Mouse (Mus musculus) lung, embryonic 16.5 days (tissue): Measurements from ENCODE around the gene 0610030E20Rik. TPM values are rescaled to one million over a fixed set of nuclear protein-coding genes. Genes with fewer than 3 reads are reported as not detected.

Source experiments
- ATAC-seq: fragments of 200-750 bp; cut with Nextera tagmentation; 2 replicates; pipeline ENCODE4 v1.8.0; 2017; ENCODE audit warnings: low read depth, mild to moderate bottlenecking, moderate library complexity
- H3K27ac ChIP-seq: fragments of 300-500 bp; sonication (generic); 2 replicates; pipeline ENCODE4 v1.5.1; 2014; ENCODE audit warnings: mild to moderate bottlenecking, control low read depth, low read length
- H3K27me3 ChIP-seq: fragments of 300-500 bp; sonication (generic); 2 replicates; pipeline ENCODE4 v1.6.1; 2014; ENCODE audit warnings: low read depth, low read length, mixed read lengths; ENCODE audit not compliant: control insufficient read depth, insufficient read depth
- H3K36me3 ChIP-seq: fragments of 300-500 bp; sonication (generic); 2 replicates; pipeline ENCODE4 v1.6.1; 2014; ENCODE audit warnings: low read length; ENCODE audit not compliant: control insufficient read depth, insufficient read depth
- H3K4me1 ChIP-seq: fragments of 300-500 bp; sonication (generic); replicated peaks from 2 replicates; pipeline ENCODE4 v1.6.1; 2014; ENCODE audit warnings: low read length, mixed read lengths; ENCODE audit not compliant: control insufficient read depth, insufficient read depth
- H3K4me2 ChIP-seq: fragments of 300-500 bp; sonication (generic); 2 replicates; pipeline ENCODE4 v1.6.1; 2014; ENCODE audit warnings: low read depth, low read length, control low read depth
- H3K4me3 ChIP-seq: fragments of 300-500 bp; sonication (generic); 2 replicates; pipeline ENCODE4 v1.5.1; 2014; ENCODE audit warnings: mild to moderate bottlenecking, low read length, control low read depth
- H3K9ac ChIP-seq: fragments of 300-500 bp; sonication (generic); 2 replicates; pipeline ENCODE4 v1.6.1; 2014; ENCODE audit warnings: low read length, control low read depth
- H3K9me3 ChIP-seq: fragments of 300-500 bp; sonication (generic); 2 replicates; pipeline ENCODE4 v1.6.1; 2016; ENCODE audit warnings: low read length; ENCODE audit not compliant: control insufficient read depth
- WGBS: fragments of 180-500 bp; shearing (Covaris S2); extraction: QIAGEN DNeasy Blood & Tissue Kit; methylation state at CpG from one replicate; pipeline ENCODE4 v1.1.7; 2014; 5-methylcytosine and 5-hydroxymethylcytosine counted together
- polyA plus RNA-seq: library from polyadenylated mRNA; unstranded; fragments of >200 nt; fragmentation: Nextera tagmentation; extraction: Ambion mirVana; gene quantifications from 2 replicates; pipeline ENCODE4 v1.2.1, GENCODE M21; 2015

Gene 0610030E20Rik
- polyA plus RNA-seq, 1 experiment from 2014 or later, result 33.2 TPM

- Histone ChIP-seq H3K4me1 (peaks cover 33% of the 10 kb centered on the region), H3K27me3 (no peaks in the 10 kb centered on the region), H3K27ac (peak overlapping the region; percentile 78), H3K4me3 (no peak overlapping the region), H3K9me3 (no peaks in the 10 kb centered on the region), H3K36me3 (no peaks in the 10 kb centered on the region), H3K4me2 (no peak overlapping the region), H3K9ac (no peak overlapping the region; the same call in 1 of the 2 replicates)
- 56% methylated on average over 4 of the region's 4 CpGs for WGBS
- ATAC-seq, result peak; percentile 53
Observed at GRCm38 (mm10) chr6:72373184-72373583, 26.1 kb downstream of the 0610030E20Rik start.

- H3K4me3 ChIP-seq, result no peak overlapping the region
- H3K9ac ChIP-seq, result no peak overlapping the region
- no peaks in the 10 kb centered on the region for H3K36me3 ChIP-seq
- peak; percentile 50; the same call in 1 of the 2 replicates for ATAC-seq
- no peaks in the 10 kb centered on the region for H3K9me3 ChIP-seq
- H3K4me2 ChIP-seq, result no peak overlapping the region; the same call in 1 of the 2 replicates
- H3K27ac ChIP-seq, result peak overlapping the region; percentile 78
- 35% methylated on average over 7 of the region's 7 CpGs for WGBS
- H3K4me1 ChIP-seq, result peaks cover 33% of the 10 kb centered on the region
- no peaks in the 10 kb centered on the region for H3K27me3 ChIP-seq
Observed at GRCm38 (mm10) chr6:72374206-72374605, 27.1 kb downstream of the 0610030E20Rik start.

GRCm38 (mm10) chr6:72374820-72375563, 27.9 kb downstream of the 0610030E20Rik start:
- Histone ChIP-seq H3K27me3 (no peaks in the 10 kb centered on the region), H3K9ac (no peak overlapping the region), H3K9me3 (no peaks in the 10 kb centered on the region), H3K4me3 (no peak overlapping the region), H3K27ac (peak overlapping the region; percentile 38; the same call in 1 of the 2 replicates), H3K36me3 (no peaks in the 10 kb centered on the region), H3K4me2 (no peak overlapping the region), H3K4me1 (peaks cover 34% of the 10 kb centered on the region)
- 67% methylated on average over 15 of the region's 15 CpGs for WGBS
- ATAC-seq, result no peak

- Histone ChIP-seq H3K4me2 (peak overlapping the region; percentile 70), H3K27me3 (no peaks in the 10 kb centered on the region), H3K4me3 (peak overlapping the region; percentile 70), H3K4me1 (peaks cover 13% of the 10 kb centered on the region), H3K9me3 (no peaks in the 10 kb centered on the region), H3K36me3 (no peaks in the 10 kb centered on the region), H3K9ac (no peak overlapping the region; the same call in 1 of the 2 replicates), H3K27ac (no peak overlapping the region; the same call in 1 of the 2 replicates)
- ATAC-seq, result no peak
- 88% methylated on average over 8 of the region's 8 CpGs for WGBS
Observed at GRCm38 (mm10) chr6:72378510-72379234, 31.6 kb downstream of the 0610030E20Rik start.

GRCm38 (mm10) chr6:72379377-72380130, 32.4 kb downstream of the 0610030E20Rik start:
- WGBS, result 36% methylated on average over 7 of the region's 7 CpGs
- peaks cover 6% of the 10 kb centered on the region for H3K4me1 ChIP-seq
- H3K4me3 ChIP-seq, result peak overlapping the region; percentile 70
- peak overlapping the region; percentile 87 for H3K27ac ChIP-seq
- ATAC-seq, result peak; percentile 8
- no peaks in the 10 kb centered on the region for H3K9me3 ChIP-seq
- H3K4me2 ChIP-seq, result peak overlapping the region; percentile 70
- H3K27me3 ChIP-seq, result no peaks in the 10 kb centered on the region
- peak overlapping the region; percentile 83 for H3K9ac ChIP-seq
- H3K36me3 ChIP-seq, result no peaks in the 10 kb centered on the region

- H3K4me1 ChIP-seq, result peaks cover 2% of the 10 kb centered on the region; the same call in 1 of the 2 replicates
- ATAC-seq, result peak; percentile 92
- no peaks in the 10 kb centered on the region for H3K9me3 ChIP-seq
- H3K27ac ChIP-seq, result peak within 1 kb of the TSS; percentile 87
- peak within 1 kb of the TSS; percentile 83 for H3K9ac ChIP-seq
- 1% methylated on average over 49 of the region's 49 CpGs for WGBS
- H3K4me2 ChIP-seq, result peak within 1 kb of the TSS; percentile 70
- peaks cover 5% of the 10 kb centered on the region for H3K36me3 ChIP-seq
- peak within 1 kb of the TSS; percentile 70 for H3K4me3 ChIP-seq
- H3K27me3 ChIP-seq, result no peaks in the 10 kb centered on the region
Observed at GRCm38 (mm10) chr6:72380131-72380770, 33.1 kb downstream of the 0610030E20Rik start, which contains the start of gene Vamp5. Vamp5 (minus strand) TSS chr6:72380468.

GRCm38 (mm10) chr6:72382494-72382893, 35.4 kb downstream of the 0610030E20Rik start:
- no peaks in the 10 kb centered on the region for H3K9me3 ChIP-seq
- no peaks in the 10 kb centered on the region for H3K27me3 ChIP-seq
- H3K4me2 ChIP-seq, result no peak overlapping the region
- 71% methylated on average over 6 of the region's 6 CpGs for WGBS
- no peak overlapping the region for H3K4me3 ChIP-seq
- no peak for ATAC-seq
- H3K9ac ChIP-seq, result no peak overlapping the region
- peaks cover 2% of the 10 kb centered on the region; the same call in 1 of the 2 replicates for H3K4me1 ChIP-seq
- H3K36me3 ChIP-seq, result peaks cover 8% of the 10 kb centered on the region
- no peak overlapping the region for H3K27ac ChIP-seq

GRCm38 (mm10) chr6:72383142-72383820, 36.2 kb downstream of the 0610030E20Rik start:
- H3K9me3 ChIP-seq, result no peaks in the 10 kb centered on the region
- no peak overlapping the region for H3K4me2 ChIP-seq
- H3K4me1 ChIP-seq, result peaks cover 6% of the 10 kb centered on the region
- WGBS, result 83% methylated on average over 6 of the region's 6 CpGs
- H3K36me3 ChIP-seq, result peaks cover 10% of the 10 kb centered on the region
- no peak overlapping the region for H3K9ac ChIP-seq
- H3K4me3 ChIP-seq, result no peak overlapping the region
- no peaks in the 10 kb centered on the region for H3K27me3 ChIP-seq
- no peak for ATAC-seq
- no peak overlapping the region for H3K27ac ChIP-seq
